Mouse (Mus musculus) lung, embryonic 15.5 days (tissue): ENCODE data around the gene Trpv3. TPM values are rescaled to one million over a fixed set of nuclear protein-coding genes. Genes with fewer than 3 reads are reported as not detected.

Source experiments
- ATAC-seq: fragments of 200-750 bp; cut with Nextera tagmentation; 2 replicates; pipeline ENCODE4 v1.8.0; 2017; ENCODE audit warnings: moderate number of reproducible peaks, borderline replicate concordance; ENCODE audit not compliant: low FRiP score, low TSS enrichment; ENCODE audit errors: extremely low read depth
- H3K27ac ChIP-seq: fragments of 300-500 bp; sonication (generic); 2 replicates; pipeline ENCODE4 v1.5.1; 2015; ENCODE audit warnings: moderate library complexity, mild to moderate bottlenecking, inconsistent platforms
- H3K27me3 ChIP-seq: fragments of 300-500 bp; sonication (generic); 2 replicates; pipeline ENCODE4 v1.6.1; 2015; ENCODE audit warnings: inconsistent platforms
- H3K36me3 ChIP-seq: fragments of 300-500 bp; sonication (generic); 2 replicates; pipeline ENCODE4 v1.6.1; 2015; ENCODE audit warnings: inconsistent platforms
- H3K4me1 ChIP-seq: fragments of 300-500 bp; sonication (generic); 2 replicates; pipeline ENCODE4 v1.6.1; 2015; ENCODE audit warnings: inconsistent platforms
- H3K4me2 ChIP-seq: fragments of 300-500 bp; sonication (generic); 2 replicates; pipeline ENCODE4 v1.6.1; 2015; ENCODE audit warnings: inconsistent platforms, mild to moderate bottlenecking, moderate library complexity
- H3K4me3 ChIP-seq: fragments of 300-500 bp; sonication (generic); 2 replicates; pipeline ENCODE4 v1.5.1; 2015; ENCODE audit warnings: mild to moderate bottlenecking, inconsistent platforms
- H3K9ac ChIP-seq: fragments of 300-500 bp; sonication (generic); 2 replicates; pipeline ENCODE4 v1.6.1; 2015; ENCODE audit warnings: inconsistent platforms
- H3K9me3 ChIP-seq: fragments of 300-500 bp; sonication (generic); 2 replicates; pipeline ENCODE4 v1.6.1; 2016; ENCODE audit warnings: inconsistent platforms
- WGBS: fragments of 180-500 bp; shearing (Covaris S2); methylation state at CpG from one replicate; pipeline ENCODE4 v1.1.7; 2015; 5-methylcytosine and 5-hydroxymethylcytosine counted together
- polyA plus RNA-seq: library from polyadenylated mRNA; unstranded; fragments of >200 nt; fragmentation: Nextera tagmentation; extraction: Ambion mirVana; gene quantifications from 2 replicates; pipeline ENCODE4 v1.2.1, GENCODE M21; 2015

Trpv3 gene
- polyA plus RNA-seq, 1 experiment from 2014 or later: 0.10 TPM

DNA sequence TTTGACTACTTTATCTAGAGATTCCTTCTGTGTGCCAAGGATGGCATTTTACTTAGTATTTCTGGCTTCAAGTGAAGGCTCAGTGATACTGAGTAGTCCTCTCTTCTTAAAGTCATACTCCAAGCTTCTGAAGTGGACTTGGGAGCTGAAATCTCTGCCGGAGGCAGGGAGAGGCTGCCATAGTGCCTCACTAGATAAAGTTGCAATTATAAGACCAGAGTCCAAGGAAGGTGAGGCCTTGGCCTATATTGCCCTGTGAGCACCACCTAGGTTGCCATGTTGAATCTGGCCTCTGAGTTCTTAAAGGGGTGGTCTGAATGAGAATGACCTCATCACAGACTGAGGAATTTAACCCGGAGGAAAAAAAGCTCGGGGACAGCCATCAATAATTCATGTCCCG is 24.4 kb upstream of the Trpv3 start:
- no peaks in the 10 kb centered on the region for H3K36me3 ChIP-seq
- H3K27ac ChIP-seq: no peak overlapping the region
- no peak overlapping the region for H3K9ac ChIP-seq
- no peaks in the 10 kb centered on the region for H3K27me3 ChIP-seq
- ATAC-seq: no peak
- no peaks in the 10 kb centered on the region for H3K9me3 ChIP-seq
- no peak overlapping the region for H3K4me2 ChIP-seq
- 73% methylated on average over 4 of the region's 4 CpGs for WGBS
- no peaks in the 10 kb centered on the region for H3K4me1 ChIP-seq
- no peak overlapping the region for H3K4me3 ChIP-seq

DNA sequence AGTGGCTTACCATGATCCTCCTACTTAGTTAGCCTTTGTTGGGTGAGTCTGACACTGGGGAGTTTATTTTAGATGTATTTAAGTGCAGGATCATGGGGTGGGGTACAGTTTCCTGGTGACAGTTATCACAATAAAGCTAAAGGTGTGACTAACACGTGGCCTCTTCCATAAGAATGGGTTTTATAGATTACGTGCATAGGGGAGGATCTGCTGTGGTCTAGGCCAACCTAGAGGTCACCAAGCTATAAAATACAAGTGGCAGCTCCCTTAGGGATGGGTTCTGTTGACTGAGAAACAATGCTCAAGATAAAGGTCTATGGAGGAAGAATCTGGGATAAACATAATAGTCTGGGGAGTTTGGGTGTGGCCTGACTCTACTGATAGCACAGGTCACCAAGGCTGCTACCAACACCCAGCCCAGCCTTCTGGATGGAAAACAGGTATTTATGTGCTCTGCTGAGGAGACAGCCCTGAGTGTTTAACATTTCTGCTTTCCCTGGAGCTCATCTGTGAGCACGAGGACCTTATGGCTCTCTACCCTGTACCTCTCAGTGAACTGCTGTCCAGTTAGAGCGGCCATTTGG is 9.7 kb upstream of the Trpv3 start:
- WGBS: 65% methylated on average over 4 of the region's 4 CpGs
- no peak for ATAC-seq
- H3K27ac ChIP-seq: no peak overlapping the region
- H3K4me3 ChIP-seq: no peak overlapping the region
- H3K4me1 ChIP-seq: no peaks in the 10 kb centered on the region
- no peak overlapping the region for H3K9ac ChIP-seq
- H3K36me3 ChIP-seq: no peaks in the 10 kb centered on the region
- H3K4me2 ChIP-seq: no peak overlapping the region
- H3K27me3 ChIP-seq: no peaks in the 10 kb centered on the region
- no peaks in the 10 kb centered on the region for H3K9me3 ChIP-seq

DNA sequence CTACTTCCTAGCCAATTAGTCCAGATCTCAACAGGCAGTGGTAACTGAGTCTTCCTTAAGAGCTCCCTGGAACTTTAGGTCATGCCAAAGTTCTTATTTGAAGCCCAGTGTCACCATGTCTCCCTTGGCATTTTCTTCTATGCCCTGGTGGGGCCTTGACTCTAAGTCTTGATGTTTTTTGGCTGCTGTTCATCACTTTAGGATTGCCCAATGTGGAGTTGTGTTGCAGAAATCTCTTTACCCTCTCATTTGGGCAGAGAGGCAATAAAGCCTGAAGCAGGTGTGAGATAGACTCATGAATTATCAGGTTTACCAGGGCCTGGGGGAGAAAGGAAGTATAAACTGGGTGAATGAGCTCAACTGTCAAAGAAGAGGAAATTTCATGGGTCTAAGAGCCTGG is 8.5 kb upstream of the Trpv3 start:
- Histone ChIP-seq H3K9ac (no peak overlapping the region), H3K4me2 (no peak overlapping the region), H3K27me3 (no peaks in the 10 kb centered on the region), H3K4me3 (no peak overlapping the region), H3K9me3 (no peaks in the 10 kb centered on the region), H3K4me1 (no peaks in the 10 kb centered on the region), H3K36me3 (no peaks in the 10 kb centered on the region), H3K27ac (no peak overlapping the region)
- no peak for ATAC-seq

DNA sequence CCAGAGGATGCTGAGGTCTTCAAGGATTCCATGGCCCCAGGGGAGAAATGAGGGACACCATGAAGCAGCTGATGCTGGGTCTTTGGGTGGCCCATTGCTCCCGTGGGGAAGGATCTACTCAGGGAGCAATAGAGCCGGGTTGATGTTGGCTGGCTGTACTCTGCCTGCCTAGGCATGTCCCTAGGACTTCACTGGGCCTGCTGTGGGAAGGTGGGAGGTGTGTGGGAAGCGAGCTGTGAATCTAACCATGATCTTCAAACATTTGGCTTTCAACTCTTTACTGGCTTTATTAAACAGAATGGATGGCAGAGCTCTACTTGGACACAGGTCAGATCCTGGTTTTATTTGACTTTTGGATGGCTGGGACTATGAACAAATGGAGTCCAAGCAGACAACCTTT is 6.7 kb upstream of the Trpv3 start:
- no peak overlapping the region for H3K4me2 ChIP-seq
- H3K27ac ChIP-seq: no peak overlapping the region
- H3K4me1 ChIP-seq: no peaks in the 10 kb centered on the region
- H3K4me3 ChIP-seq: no peak overlapping the region
- H3K36me3 ChIP-seq: no peaks in the 10 kb centered on the region
- H3K27me3 ChIP-seq: no peaks in the 10 kb centered on the region
- no peak for ATAC-seq
- H3K9me3 ChIP-seq: no peaks in the 10 kb centered on the region
- H3K9ac ChIP-seq: no peak overlapping the region
- WGBS: 65% methylated on average over 3 of the region's 3 CpGs

DNA sequence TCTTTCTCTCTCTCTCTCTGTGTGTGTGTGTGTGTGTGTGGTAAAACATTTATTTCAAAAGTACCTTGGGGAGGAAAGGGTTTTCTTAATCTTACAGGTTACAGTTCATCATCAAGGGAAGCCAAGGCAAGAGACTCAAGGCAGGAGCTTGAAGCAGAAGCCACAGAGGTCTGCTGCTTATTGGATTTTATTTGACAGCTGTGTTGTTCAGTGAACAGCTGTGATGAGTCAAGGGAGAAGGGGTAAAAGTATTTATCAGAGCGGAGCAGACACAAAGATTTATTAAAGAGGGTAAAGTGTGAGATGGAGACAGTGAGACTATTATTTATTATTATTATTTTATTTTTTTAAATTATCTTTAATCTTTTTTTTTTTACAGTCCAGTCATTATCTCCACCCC is 5.8 kb upstream of the Trpv3 start:
- H3K36me3 ChIP-seq: no peaks in the 10 kb centered on the region
- no peaks in the 10 kb centered on the region for H3K27me3 ChIP-seq
- no peak overlapping the region for H3K4me3 ChIP-seq
- no peak overlapping the region for H3K9ac ChIP-seq
- 50% methylated on average over 1 of the region's 1 CpGs for WGBS
- H3K4me1 ChIP-seq: no peaks in the 10 kb centered on the region
- H3K4me2 ChIP-seq: no peak overlapping the region
- ATAC-seq: no peak
- H3K9me3 ChIP-seq: no peaks in the 10 kb centered on the region
- H3K27ac ChIP-seq: no peak overlapping the region

DNA sequence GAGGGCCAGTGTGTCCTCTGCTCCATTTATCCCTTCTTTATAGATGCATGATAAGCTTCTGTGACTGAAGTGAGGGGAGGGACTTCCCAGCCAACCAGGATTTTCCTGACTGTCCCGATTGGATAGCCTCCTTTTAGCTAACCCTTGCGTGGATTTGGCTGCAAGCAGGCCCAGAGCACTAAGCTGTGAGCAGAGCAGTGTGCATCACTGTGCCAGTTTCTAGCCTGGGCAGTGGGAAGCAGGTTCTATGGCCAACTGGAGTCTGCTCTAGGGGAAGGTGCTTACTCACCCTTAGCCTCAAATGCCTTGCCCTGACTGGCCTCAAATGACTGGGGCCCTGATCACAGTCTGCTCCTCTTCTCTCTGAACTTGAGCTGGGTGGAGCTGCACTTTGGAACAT is 7.6 kb downstream of the Trpv3 start:
- H3K9ac ChIP-seq: no peak overlapping the region
- no peak for ATAC-seq
- no peaks in the 10 kb centered on the region for H3K36me3 ChIP-seq
- 0 out of 2 replicates have a peak, but pooled peaks cover 2% of the 10 kb centered on the region for H3K4me1 ChIP-seq
- no peak overlapping the region for H3K27ac ChIP-seq
- no peaks in the 10 kb centered on the region for H3K9me3 ChIP-seq
- WGBS: 27% methylated on average over 2 of the region's 2 CpGs
- no peak overlapping the region for H3K4me3 ChIP-seq
- H3K27me3 ChIP-seq: no peaks in the 10 kb centered on the region
- H3K4me2 ChIP-seq: no peak overlapping the region

DNA sequence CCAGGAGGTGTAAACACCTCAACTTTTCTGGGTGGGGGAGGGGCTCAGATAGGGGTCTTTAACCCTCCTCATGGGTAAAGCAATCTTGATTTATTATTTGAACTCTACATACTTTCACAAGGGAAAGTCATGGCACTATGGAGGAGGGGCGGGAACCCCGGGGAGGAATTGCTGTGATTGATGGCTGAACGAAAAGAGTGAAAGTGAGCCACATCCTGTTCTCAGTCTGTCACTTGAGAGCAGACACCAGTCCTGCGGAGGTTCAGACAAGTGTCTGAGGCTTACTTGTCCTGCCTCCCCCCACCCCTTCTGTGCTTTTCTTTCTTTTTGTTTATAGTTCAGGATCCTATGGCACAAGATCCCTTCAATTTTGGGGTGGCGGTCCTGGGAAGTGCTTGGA is 13.5 kb downstream of the Trpv3 start:
- Histone ChIP-seq H3K9me3 (no peaks in the 10 kb centered on the region), H3K4me3 (no peak overlapping the region), H3K4me2 (peak overlapping the region; percentile 60; the same call in 1 of the 2 replicates), H3K36me3 (no peaks in the 10 kb centered on the region), H3K9ac (no peak overlapping the region), H3K4me1 (peaks cover 31% of the 10 kb centered on the region), H3K27ac (no peak overlapping the region), H3K27me3 (no peaks in the 10 kb centered on the region)
- no peak for ATAC-seq
- 21% methylated on average over 5 of the region's 5 CpGs for WGBS

DNA sequence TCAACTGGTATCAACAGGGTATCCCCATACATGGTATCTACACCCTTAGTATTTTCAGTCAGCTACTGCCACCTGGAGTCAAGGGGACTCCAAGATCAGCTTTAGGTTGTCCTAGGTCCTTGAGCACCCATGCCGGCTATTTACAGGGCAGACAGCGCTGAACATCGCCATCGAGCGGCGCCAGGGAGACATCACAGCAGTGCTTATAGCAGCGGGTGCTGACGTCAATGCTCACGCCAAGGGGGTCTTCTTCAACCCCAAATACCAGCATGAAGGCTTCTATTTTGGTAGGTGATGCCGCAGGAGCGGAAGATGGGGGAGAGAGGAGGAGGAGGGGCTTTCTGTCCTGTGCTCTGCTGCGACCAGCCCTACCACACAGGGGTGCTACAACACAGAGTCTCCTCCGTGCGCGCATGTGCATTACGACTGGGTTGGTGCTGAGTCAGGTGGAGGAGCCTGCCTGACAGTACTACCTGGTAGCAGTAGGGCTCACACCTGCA is 14.4 kb downstream of the Trpv3 start:
- no peak overlapping the region for H3K9ac ChIP-seq
- peaks cover 31% of the 10 kb centered on the region for H3K4me1 ChIP-seq
- no peak overlapping the region for H3K27ac ChIP-seq

DNA sequence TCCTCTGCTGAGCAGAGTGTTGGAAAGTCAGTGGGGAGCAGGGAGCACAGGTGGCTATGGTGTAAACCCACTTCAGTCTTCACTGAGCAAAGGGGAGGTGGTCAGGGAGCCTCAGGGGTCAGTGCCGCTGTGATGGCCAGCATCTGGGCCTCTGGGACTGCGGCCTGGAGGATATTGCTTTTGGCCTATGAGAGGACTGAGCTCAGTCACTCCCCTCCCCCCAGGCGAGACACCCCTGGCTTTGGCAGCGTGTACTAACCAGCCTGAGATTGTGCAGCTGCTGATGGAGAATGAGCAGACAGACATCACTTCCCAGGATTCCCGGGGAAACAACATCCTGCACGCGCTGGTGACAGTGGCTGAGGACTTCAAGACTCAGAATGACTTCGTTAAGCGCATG is 16.2 kb downstream of the Trpv3 start:
- Histone ChIP-seq H3K4me3 (no peak overlapping the region), H3K36me3 (no peaks in the 10 kb centered on the region), H3K4me2 (no peak overlapping the region), H3K27me3 (no peaks in the 10 kb centered on the region), H3K9ac (no peak overlapping the region), H3K9me3 (no peaks in the 10 kb centered on the region), H3K4me1 (peaks cover 31% of the 10 kb centered on the region), H3K27ac (peak overlapping the region; percentile 65)
- ATAC-seq: peak; percentile 77
- WGBS: 42% methylated on average over 9 of the region's 9 CpGs

More for the DNA sequence above, 14.4 kb downstream of the Trpv3 start:
- peak overlapping the region; percentile 35 for H3K4me3 ChIP-seq
- no peaks in the 10 kb centered on the region for H3K9me3 ChIP-seq
- ATAC-seq: peak; percentile 44; the same call in 1 of the 2 replicates
- no peaks in the 10 kb centered on the region for H3K36me3 ChIP-seq
- WGBS: 5% methylated on average over 16 of the region's 16 CpGs
- no peaks in the 10 kb centered on the region for H3K27me3 ChIP-seq
- peak overlapping the region; percentile 60 for H3K4me2 ChIP-seq

DNA sequence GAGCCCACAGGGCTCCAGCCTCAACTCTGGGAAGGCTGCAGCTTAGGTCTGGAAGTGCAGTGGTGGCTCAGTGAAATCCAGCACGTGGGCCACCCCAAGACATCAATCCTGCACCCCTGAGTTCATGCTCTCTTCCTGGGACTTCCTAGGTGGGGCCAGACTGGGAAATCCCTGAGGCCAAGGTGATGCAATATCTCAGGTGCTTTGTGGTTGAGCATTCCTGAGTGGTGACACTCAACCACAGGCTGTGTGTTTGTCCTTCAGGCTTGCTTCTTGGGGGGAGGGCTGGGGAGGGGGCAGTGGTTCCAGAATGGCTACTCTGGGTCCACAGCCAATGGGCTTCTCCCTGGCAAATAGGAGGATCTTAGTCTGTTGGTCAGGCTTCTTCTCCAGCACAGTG is 16.7 kb downstream of the Trpv3 start:
- 33% methylated on average over 1 of the region's 1 CpGs for WGBS
- Histone ChIP-seq H3K36me3 (no peaks in the 10 kb centered on the region), H3K4me3 (no peak overlapping the region), H3K4me1 (peaks cover 31% of the 10 kb centered on the region), H3K4me2 (no peak overlapping the region), H3K9ac (no peak overlapping the region), H3K27me3 (no peaks in the 10 kb centered on the region), H3K9me3 (no peaks in the 10 kb centered on the region), H3K27ac (peak overlapping the region; percentile 65)
- ATAC-seq: no peak

DNA sequence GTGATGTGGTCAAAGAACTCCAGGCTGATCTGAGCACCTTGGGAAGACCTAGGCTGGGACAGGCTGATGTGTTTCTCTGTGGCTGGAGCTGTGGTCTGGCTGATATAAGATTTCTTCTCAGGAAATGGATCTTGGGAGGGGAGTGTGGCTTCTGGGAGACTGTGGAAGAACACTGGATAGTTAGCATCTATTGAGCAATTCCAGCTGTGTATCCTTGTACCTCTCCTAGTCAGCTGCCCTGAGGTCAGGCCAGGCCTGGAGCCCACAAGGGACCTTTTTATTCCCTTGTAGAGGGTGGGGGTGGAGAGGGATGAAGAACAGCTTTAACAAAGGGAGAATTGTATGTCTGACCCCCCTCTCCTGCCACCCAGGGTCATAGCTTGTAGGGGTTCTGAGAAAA is 17.2 kb downstream of the Trpv3 start:
- no peaks in the 10 kb centered on the region for H3K9me3 ChIP-seq
- ATAC-seq: no peak
- H3K4me1 ChIP-seq: peaks cover 31% of the 10 kb centered on the region
- no peak overlapping the region for H3K4me2 ChIP-seq
- H3K27me3 ChIP-seq: no peaks in the 10 kb centered on the region
- no peak overlapping the region for H3K4me3 ChIP-seq
- H3K27ac ChIP-seq: peak overlapping the region; percentile 65
- no peaks in the 10 kb centered on the region for H3K36me3 ChIP-seq
- no peak overlapping the region for H3K9ac ChIP-seq

DNA sequence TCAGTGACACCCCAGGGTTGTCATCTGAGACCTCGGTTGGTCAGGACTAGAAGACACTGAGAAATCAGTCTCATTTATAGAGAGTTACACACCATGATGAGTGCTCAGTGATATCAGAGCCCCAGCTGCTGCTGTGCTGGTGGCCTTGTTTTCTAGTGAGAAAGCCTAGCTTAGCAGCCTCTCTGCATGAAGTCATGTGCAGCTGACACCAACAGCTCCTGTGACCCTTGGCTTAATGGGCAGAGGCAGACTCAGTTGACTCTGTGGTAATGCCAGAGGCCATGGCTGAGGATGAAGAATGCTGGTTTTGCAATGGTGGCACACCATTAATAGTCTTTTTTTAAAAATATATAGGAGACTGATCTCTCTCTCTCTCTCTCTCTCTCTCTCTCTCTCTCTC is 22.4 kb downstream of the Trpv3 start:
- Histone ChIP-seq H3K27me3 (no peaks in the 10 kb centered on the region), H3K9ac (no peak overlapping the region), H3K4me1 (no peaks in the 10 kb centered on the region), H3K27ac (no peak overlapping the region), H3K36me3 (no peaks in the 10 kb centered on the region), H3K9me3 (no peaks in the 10 kb centered on the region), H3K4me2 (no peak overlapping the region), H3K4me3 (no peak overlapping the region)
- no peak for ATAC-seq
- 62% methylated on average over 1 of the region's 1 CpGs for WGBS

DNA sequence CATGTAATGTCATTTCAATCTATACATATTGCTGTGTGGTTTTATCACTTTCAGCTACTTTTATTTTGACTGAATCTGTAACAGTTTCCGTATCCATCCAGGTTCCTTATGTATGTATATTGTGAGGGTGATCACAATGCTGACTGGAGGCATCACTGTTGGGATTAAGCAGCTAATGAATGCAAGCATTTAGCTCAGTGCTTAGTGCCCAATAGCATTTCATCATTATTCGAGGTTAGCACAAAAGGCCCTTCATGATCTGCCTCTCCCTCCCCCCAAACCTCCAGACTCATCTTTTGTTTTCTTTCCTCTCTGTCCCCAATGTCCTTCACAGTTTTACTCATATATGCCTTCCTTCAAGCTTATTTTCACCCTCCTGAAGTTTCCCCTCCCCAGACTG is 35.9 kb downstream of the Trpv3 start:
- Histone ChIP-seq H3K4me2 (no peak overlapping the region), H3K9ac (no peak overlapping the region), H3K4me1 (no peaks in the 10 kb centered on the region), H3K27ac (no peak overlapping the region), H3K9me3 (no peaks in the 10 kb centered on the region), H3K27me3 (no peaks in the 10 kb centered on the region), H3K4me3 (no peak overlapping the region), H3K36me3 (no peaks in the 10 kb centered on the region)
- ATAC-seq: no peak
- 61% methylated on average over 2 of the region's 2 CpGs for WGBS
